Mouse (Mus musculus) midbrain, embryonic 16.5 days (tissue): ENCODE measurements around the gene Aox1. TPM values are rescaled to one million over a fixed set of nuclear protein-coding genes. Genes with fewer than 3 reads are reported as not detected.
"Not testable (repeated sequence)": the region's sequence is repeated elsewhere in the genome, so short reads cannot be mapped to it uniquely, and the experiment has no call there.

ENCODE experiments used
- ATAC-seq: fragments of 200-750 bp; cut with Nextera tagmentation; 2 replicates; pipeline ENCODE4 v1.8.0; 2017; ENCODE audit warnings: moderate TSS enrichment
- H3K27ac ChIP-seq: fragments of 300-500 bp; sonication (generic); 2 replicates; pipeline ENCODE4 v1.5.1; 2014; ENCODE audit warnings: mild to moderate bottlenecking, low read length, mixed read lengths
- H3K27me3 ChIP-seq: fragments of 300-500 bp; sonication (generic); 2 replicates; pipeline ENCODE4 v1.6.1; 2014; ENCODE audit warnings: low read depth, low read length, mixed read lengths; ENCODE audit not compliant: control insufficient read depth, insufficient read depth
- H3K36me3 ChIP-seq: fragments of 300-500 bp; sonication (generic); 2 replicates; pipeline ENCODE4 v1.6.1; 2014; ENCODE audit warnings: mild to moderate bottlenecking, low read length, moderate library complexity, mixed read lengths; ENCODE audit not compliant: control insufficient read depth, insufficient read depth
- H3K4me1 ChIP-seq: fragments of 300-500 bp; sonication (generic); 2 replicates; pipeline ENCODE4 v1.6.1; 2014; ENCODE audit warnings: mild to moderate bottlenecking, low read length, mixed read lengths; ENCODE audit not compliant: control insufficient read depth, insufficient read depth
- H3K4me2 ChIP-seq: fragments of 300-500 bp; sonication (generic); 2 replicates; pipeline ENCODE4 v1.6.1; 2014; ENCODE audit warnings: mild to moderate bottlenecking, low read length, mixed read lengths
- H3K4me3 ChIP-seq: fragments of 300-500 bp; sonication (generic); 2 replicates; pipeline ENCODE4 v1.5.1; 2014; ENCODE audit warnings: low read depth, mild to moderate bottlenecking, low read length, moderate library complexity, mixed read lengths
- H3K9ac ChIP-seq: fragments of 300-500 bp; sonication (generic); 2 replicates; pipeline ENCODE4 v1.6.1; 2014; ENCODE audit warnings: low read depth, low read length, mixed read lengths
- H3K9me3 ChIP-seq: fragments of 300-500 bp; sonication (generic); replicated peaks from 2 replicates; pipeline ENCODE4 v1.6.1; 2014; ENCODE audit warnings: mild to moderate bottlenecking, low read length, mixed read lengths; ENCODE audit not compliant: control insufficient read depth, poor library complexity, severe bottlenecking
- WGBS: fragments of 180-500 bp; shearing (Covaris S2); extraction: QIAGEN DNeasy Blood & Tissue Kit; methylation state at CpG from one replicate; pipeline ENCODE4 v1.1.7; 2014; 5-methylcytosine and 5-hydroxymethylcytosine counted together
- polyA plus RNA-seq: library from polyadenylated mRNA; unstranded; fragments of >200 nt; fragmentation: Nextera tagmentation; extraction: Ambion mirVana; gene quantifications from 2 replicates; pipeline ENCODE4 v1.2.1, GENCODE M21; 2015

Gene Aox1
- 0.11 and 0.18 TPM in 2 replicates for polyA plus RNA-seq

GRCm38 (mm10) chr1:58029636-58030117, at the start of gene Aox1:
Gene Aox1 (plus strand): TSS chr1:58029931.
- peak; percentile 57 for ATAC-seq
- 0 out of 2 replicates have a peak, but pooled peaks cover 2% of the 10 kb centered on the region for H3K4me1 ChIP-seq
- no peaks in the 10 kb centered on the region for H3K27me3 ChIP-seq
- peak within 1 kb of the TSS; percentile 24; the same call in 1 of the 2 replicates for H3K4me2 ChIP-seq
- no peaks in the 10 kb centered on the region for H3K36me3 ChIP-seq
- peak within 1 kb of the TSS; percentile 2; the same call in 1 of the 2 replicates for H3K4me3 ChIP-seq
- no peak within 1 kb of the TSS for H3K9ac ChIP-seq
- WGBS, result 19% methylated on average over 12 of the region's 12 CpGs
- H3K27ac ChIP-seq, result no peak within 1 kb of the TSS
- no peaks in the 10 kb centered on the region for H3K9me3 ChIP-seq

- no peak overlapping the region for H3K9ac ChIP-seq
- no peak overlapping the region for H3K4me3 ChIP-seq
- ATAC-seq, result no peak
- WGBS, result 52% methylated on average over 6 of the region's 6 CpGs
- no peaks in the 10 kb centered on the region for H3K4me1 ChIP-seq
- H3K36me3 ChIP-seq, result no peaks in the 10 kb centered on the region
- H3K27ac ChIP-seq, result no peak overlapping the region
- H3K9me3 ChIP-seq, result no peaks in the 10 kb centered on the region
- H3K27me3 ChIP-seq, result no peaks in the 10 kb centered on the region
- no peak overlapping the region for H3K4me2 ChIP-seq
Observed at GRCm38 (mm10) chr1:57989052-57989600, 40.6 kb upstream of the Aox1 start.

GRCm38 (mm10) chr1:57991277-57991676, 38.5 kb upstream of the Aox1 start:
- WGBS, result 73% methylated on average over 2 of the region's 2 CpGs
- no peaks in the 10 kb centered on the region for H3K36me3 ChIP-seq

GRCm38 (mm10) chr1:57995432-57996132, 34.1 kb upstream of the Aox1 start, which contains the start of gene Sgo2a:
Gene Sgo2a (plus strand): TSS chr1:57995971.
- H3K4me3 ChIP-seq, result peak within 1 kb of the TSS; percentile 94
- peak within 1 kb of the TSS; percentile 84 for H3K9ac ChIP-seq
- H3K27ac ChIP-seq, result peak within 1 kb of the TSS; percentile 92
- 6% methylated on average over 30 of the region's 30 CpGs for WGBS
- H3K36me3 ChIP-seq, result no peaks in the 10 kb centered on the region
- H3K9me3 ChIP-seq, result no peaks in the 10 kb centered on the region
- H3K4me2 ChIP-seq, result peak within 1 kb of the TSS; percentile 97
- no peaks in the 10 kb centered on the region for H3K27me3 ChIP-seq
- H3K4me1 ChIP-seq, result peaks cover 7% of the 10 kb centered on the region
- ATAC-seq, result peak; percentile 100

More at GRCm38 (mm10) chr1:57991277-57991676, 38.5 kb upstream of the Aox1 start:
- Histone ChIP-seq H3K9me3 (no peaks in the 10 kb centered on the region), H3K4me2 (no peak overlapping the region), H3K27ac (no peak overlapping the region), H3K27me3 (no peaks in the 10 kb centered on the region), H3K4me1 (peaks cover 1% of the 10 kb centered on the region), H3K4me3 (no peak overlapping the region), H3K9ac (no peak overlapping the region)
- ATAC-seq, result no peak

GRCm38 (mm10) chr1:57996133-57996615, 33.6 kb upstream of the Aox1 start:
- H3K9ac ChIP-seq, result peak overlapping the region; percentile 65
- peak overlapping the region; percentile 97 for H3K4me2 ChIP-seq
- H3K4me3 ChIP-seq, result peak overlapping the region; percentile 94
- no peaks in the 10 kb centered on the region for H3K27me3 ChIP-seq
- no peaks in the 10 kb centered on the region for H3K36me3 ChIP-seq
- peaks cover 7% of the 10 kb centered on the region for H3K4me1 ChIP-seq
- no peak for ATAC-seq
- no peak overlapping the region for H3K27ac ChIP-seq
- under 1% methylated on average over 29 of the region's 29 CpGs for WGBS
- H3K9me3 ChIP-seq, result no peaks in the 10 kb centered on the region

- H3K36me3 ChIP-seq, result no peaks in the 10 kb centered on the region
- no peak overlapping the region for H3K4me2 ChIP-seq
- no peaks in the 10 kb centered on the region for H3K27me3 ChIP-seq
- H3K4me1 ChIP-seq, result peaks cover 7% of the 10 kb centered on the region
- H3K9me3 ChIP-seq, result no peaks in the 10 kb centered on the region
- no peak overlapping the region for H3K9ac ChIP-seq
- no peak overlapping the region for H3K4me3 ChIP-seq
- WGBS, result 87% methylated on average over 3 of the region's 3 CpGs
- no peak overlapping the region for H3K27ac ChIP-seq
- ATAC-seq, result no peak
Observed at GRCm38 (mm10) chr1:57998146-57998545, 31.6 kb upstream of the Aox1 start.

- H3K4me1 ChIP-seq, ATAC-seq, H3K9ac ChIP-seq, H3K27me3 ChIP-seq, H3K9me3 ChIP-seq, H3K4me2 ChIP-seq, H3K4me3 ChIP-seq, H3K36me3 ChIP-seq, H3K27ac ChIP-seq: not testable (repeated sequence)
- WGBS, result 90% methylated on average over 7 of the region's 7 CpGs
Observed at GRCm38 (mm10) chr1:58006388-58006787, 23.3 kb upstream of the Aox1 start.

GRCm38 (mm10) chr1:58018856-58019255, 10.9 kb upstream of the Aox1 start, which contains the start of gene Kctd18:
Gene Kctd18 (minus strand): TSS chr1:58018956.
- H3K4me1 ChIP-seq, result no peaks in the 10 kb centered on the region
- no peaks in the 10 kb centered on the region for H3K27me3 ChIP-seq
- H3K9ac ChIP-seq, result no peak within 1 kb of the TSS
- no peak within 1 kb of the TSS for H3K4me2 ChIP-seq
- 96% methylated on average over 7 of the region's 7 CpGs for WGBS
- no peak for ATAC-seq
- no peak within 1 kb of the TSS for H3K27ac ChIP-seq
- no peaks in the 10 kb centered on the region for H3K36me3 ChIP-seq
- H3K4me3 ChIP-seq, result no peak within 1 kb of the TSS
- no peaks in the 10 kb centered on the region for H3K9me3 ChIP-seq

- Histone ChIP-seq H3K4me2 (no peak overlapping the region), H3K27me3 (no peaks in the 10 kb centered on the region), H3K9me3 (no peaks in the 10 kb centered on the region), H3K27ac (no peak overlapping the region), H3K36me3 (no peaks in the 10 kb centered on the region), H3K4me1 (0 out of 2 replicates have a peak, but pooled peaks cover 2% of the 10 kb centered on the region), H3K9ac (no peak overlapping the region), H3K4me3 (no peak overlapping the region)
- 71% methylated on average over 7 of the region's 7 CpGs for WGBS
- no peak for ATAC-seq
Observed at GRCm38 (mm10) chr1:58027707-58028106, 2.0 kb upstream of the Aox1 start.
